ENCODE assay signal across 8 mouse cellular contexts in genomic region chr10:121498481-121498904, GRCm38 (mm10). TPM values are rescaled to one million over a fixed set of nuclear protein-coding genes. Genes with fewer than 3 reads are reported as not detected.
DNase-seq lines count a peak whose midpoint lies in the region; ATAC-seq and TF ChIP-seq lines count a peak whose summit lies in the region.

No protein-coding gene starts in this region.

- H3K27me3 ChIP-seq in forebrain, embryonic 10.5 days (ENCODE audit: poor library complexity, severe bottlenecking), result no peaks in the 10 kb centered on the region
- no peaks in the 10 kb centered on the region for H3K27me3 ChIP-seq in forebrain, postnatal 0 days (ENCODE audit: insufficient read depth, low read length)
- H3K27me3 ChIP-seq in kidney, embryonic 16.5 days (ENCODE audit: insufficient read depth, low read length), result no peaks in the 10 kb centered on the region

- no peak overlapping the region for H3K4me3 ChIP-seq in forebrain, embryonic 10.5 days
- no peak overlapping the region for H3K4me3 ChIP-seq in forebrain, postnatal 0 days (ENCODE audit: low read depth, low read length)
- H3K4me3 ChIP-seq in kidney, embryonic 16.5 days (ENCODE audit: low read length), result no peak overlapping the region

- H3K4me2 ChIP-seq in forebrain, postnatal 0 days (ENCODE audit: low read depth), result no peak overlapping the region
- H3K4me2 ChIP-seq in kidney, embryonic 16.5 days (replicated peaks; ENCODE audit: low read depth, low read length), result no peak overlapping the region

- no peak for DNase-seq in forebrain, embryonic 10.5 days (ENCODE audit: extremely low spot score, low spot score)
- no peak for DNase-seq in forebrain, postnatal 0 days
- peak; percentile 90 for DNase-seq in lung, postnatal 36 days
- DNase-seq in ovary, postnatal 36 days (ENCODE audit: low spot score), result no peak
- no peak for DNase-seq in cerebellum, postnatal 25 days

- 65% methylated on average over 8 of the region's 8 CpGs for WGBS in forebrain, embryonic 10.5 days
- WGBS in forebrain, postnatal 0 days, result 69% methylated on average over 8 of the region's 8 CpGs
- 63% methylated on average over 8 of the region's 8 CpGs for WGBS in kidney, embryonic 16.5 days

- no peak overlapping the region for H3K9ac ChIP-seq in forebrain, postnatal 0 days
- 0 out of 2 replicates have a peak overlapping the region, but pooled peaks have one; percentile 9 for H3K9ac ChIP-seq in kidney, embryonic 16.5 days (replicated peaks; ENCODE audit: low read length)

- peak overlapping the region; percentile 65 for H3K27ac ChIP-seq in forebrain, embryonic 10.5 days
- no peak overlapping the region for H3K27ac ChIP-seq in forebrain, postnatal 0 days (ENCODE audit: low read depth, low read length)
- peak overlapping the region; percentile 79 for H3K27ac ChIP-seq in kidney, embryonic 16.5 days (ENCODE audit: low read length)

- no peaks in the 10 kb centered on the region for H3K36me3 ChIP-seq in forebrain, embryonic 10.5 days (replicated peaks)
- H3K36me3 ChIP-seq in forebrain, postnatal 0 days (ENCODE audit: insufficient read depth), result no peaks in the 10 kb centered on the region
- H3K36me3 ChIP-seq in kidney, embryonic 16.5 days (ENCODE audit: insufficient read depth, low read length), result no peaks in the 10 kb centered on the region

- H3K9me3 ChIP-seq in forebrain, embryonic 10.5 days, result no peaks in the 10 kb centered on the region
- H3K9me3 ChIP-seq in forebrain, postnatal 0 days (ENCODE audit: low read length), result no peaks in the 10 kb centered on the region
- no peaks in the 10 kb centered on the region for H3K9me3 ChIP-seq in kidney, embryonic 16.5 days (ENCODE audit: low read length)

- H3K4me1 ChIP-seq in forebrain, embryonic 10.5 days, result peaks cover 33% of the 10 kb centered on the region
- no peaks in the 10 kb centered on the region for H3K4me1 ChIP-seq in forebrain, postnatal 0 days (ENCODE audit: insufficient read depth)
- H3K4me1 ChIP-seq in kidney, embryonic 16.5 days (ENCODE audit: insufficient read depth, low read length), result peaks cover 14% of the 10 kb centered on the region; the same call in 1 of the 2 replicates

- TF ChIP-seq CTCF in forebrain, postnatal 0 days (IDR thresholded peaks at IDR 0.05; ENCODE audit: low read depth), result no peak

- no peak for ATAC-seq in forebrain, postnatal 0 days
- peak; percentile 46 for ATAC-seq in granulocyte monocyte progenitor cell, adult 5-6 weeks (replicated peaks; ENCODE audit: poor library complexity, severe bottlenecking)
- 0 out of 2 replicates have a peak, but pooled peaks have one; percentile 8 for ATAC-seq in kidney, embryonic 16.5 days (ENCODE audit: low FRiP score, low TSS enrichment)
- no peak for ATAC-seq in activated CD4-positive, CD25-positive, alpha-beta regulatory T cell, adult 4 months

RNA-seq across cellular contexts. Expression of gene Rassf3, which starts 22.3 kb away (rescaled TPM):
- 10.6 and 12.2 TPM in 2 replicates for polyA plus RNA-seq in forebrain, embryonic 10.5 days (2016; fragmentation: Nextera tagmentation; extraction: Ambion mirVana)
- 5.0 and 5.9 TPM in 2 replicates for total RNA-seq in forebrain, postnatal 0 days (2014; rRNA removed)
- 3.2 and 3.5 TPM in 2 replicates for polyA plus RNA-seq in forebrain, postnatal 0 days (2015; fragmentation: Nextera tagmentation; extraction: Ambion mirVana)
- 22.4 and 30.6 TPM in 2 replicates for total RNA-seq in granulocyte monocyte progenitor cell, adult 5-6 weeks (2014; fragmentation: Nextera tagmentation)
- total RNA-seq in granulocyte monocyte progenitor cell, adult 5-6 weeks (2017), result 21.0 and 22.5 TPM in 2 replicates
- 14.8 and 15.2 TPM in 2 replicates for polyA plus RNA-seq in kidney, embryonic 16.5 days (2015; fragmentation: Nextera tagmentation; extraction: Ambion mirVana)
- 1 to 10 TPM; 5.7 to 7.0 TPM for polyA plus RNA-seq in activated CD4-positive, CD25-positive, alpha-beta regulatory T cell, adult 4 months (2017; shearing (Covaris generic))

Comparison
In these comparisons a context has a peak if more than half of its experiments do, and no peak if none do; other contexts are left out.
1. ATAC-seq: peak in granulocyte monocyte progenitor cell, adult 5-6 weeks (single experiment) and kidney, embryonic 16.5 days (single experiment); none in forebrain, postnatal 0 days (single experiment) and activated CD4-positive, CD25-positive, alpha-beta regulatory T cell, adult 4 months (single experiment).